Mouse (Mus musculus) common myeloid progenitor, adult 5-6 weeks (primary cell): ENCODE measurements around the gene Ube2z. TPM values are rescaled to one million over a fixed set of nuclear protein-coding genes. Genes with fewer than 3 reads are reported as not detected.
"Not testable (repeated sequence)": the region's sequence is repeated elsewhere in the genome, so short reads cannot be mapped to it uniquely, and the experiment has no call there.

Experiments
- ATAC-seq: replicated peaks from 2 replicates; pipeline ENCODE4 v1.8.0; 2016; ENCODE audit warnings: low read depth, mild to moderate bottlenecking, moderate TSS enrichment, inconsistent platforms; ENCODE audit not compliant: poor library complexity, severe bottlenecking
- total RNA-seq: library from RNA; stranded (forward); fragments of 200-1000, 187-1606 nt; gene quantifications from 2 replicates; pipeline ENCODE4 v1.2.3, GENCODE M21; 2017

Gene Ube2z
- 12.0 and 20.1 TPM in 2 replicates for total RNA-seq

- peak; percentile 99 for ATAC-seq
These were observed at the start of gene Ube2z for GRCm38 (mm10) chr11:96065215-96065911. Gene Ube2z, minus strand, starts transcription at chr11:96065388.

- no peak for ATAC-seq
These were observed 48.9 kb upstream of the Ube2z start for GRCm38 (mm10) chr11:96114077-96114476.

GRCm38 (mm10) chr11:96111751-96112150 is 46.6 kb upstream of the Ube2z start, which contains the start of gene Calcoco2:
Gene Calcoco2, minus strand, starts transcription at chr11:96111964.
- no peak for ATAC-seq

- not testable (repeated sequence) for ATAC-seq
These were observed 45.8 kb upstream of the Ube2z start for GRCm38 (mm10) chr11:96110950-96111349.

- ATAC-seq = no peak
These were observed 43.2 kb upstream of the Ube2z start for GRCm38 (mm10) chr11:96108376-96108775.

GRCm38 (mm10) chr11:96093361-96093760 is 28.2 kb upstream of the Ube2z start:
- ATAC-seq = peak; percentile 77

GRCm38 (mm10) chr11:96092674-96093291 is 27.6 kb upstream of the Ube2z start:
- no peak for ATAC-seq

GRCm38 (mm10) chr11:96091073-96091472 is 25.9 kb upstream of the Ube2z start:
- ATAC-seq = no peak

GRCm38 (mm10) chr11:96087981-96088380 is 22.8 kb upstream of the Ube2z start:
- no peak for ATAC-seq

GRCm38 (mm10) chr11:96082682-96083081 is 17.5 kb upstream of the Ube2z start:
- ATAC-seq = no peak

- no peak for ATAC-seq
These were observed 15.5 kb upstream of the Ube2z start for GRCm38 (mm10) chr11:96080736-96081135.

GRCm38 (mm10) chr11:96076221-96077105 is 11.3 kb upstream of the Ube2z start:
- no peak for ATAC-seq

GRCm38 (mm10) chr11:96075509-96076220 is 10.5 kb upstream of the Ube2z start, which contains the start of gene Atp5g1:
Gene Atp5g1, minus strand, starts transcription at chr11:96075670.
- peak; percentile 94 for ATAC-seq

- peak; percentile 5; the same call in 1 of the 2 replicates for ATAC-seq
These were observed 10.0 kb upstream of the Ube2z start for GRCm38 (mm10) chr11:96075177-96075508.

- ATAC-seq = no peak
These were observed 9.4 kb upstream of the Ube2z start for GRCm38 (mm10) chr11:96074351-96075176.

- ATAC-seq = no peak
These were observed 8.3 kb upstream of the Ube2z start for GRCm38 (mm10) chr11:96073295-96073993.

GRCm38 (mm10) chr11:96071013-96071412 is 5.8 kb upstream of the Ube2z start:
- no peak for ATAC-seq

- ATAC-seq = no peak
These were observed 5.2 kb upstream of the Ube2z start for GRCm38 (mm10) chr11:96070353-96070752.

- ATAC-seq = no peak
These were observed 3.0 kb upstream of the Ube2z start for GRCm38 (mm10) chr11:96068231-96068630.
